Mouse (Mus musculus) adrenal gland, adult 18-20 months (tissue): ENCODE data around the gene Dthd1. TPM values are rescaled to one million over a fixed set of nuclear protein-coding genes. Genes with fewer than 3 reads are reported as not detected.

Experiments
- DNase-seq, 2 experiments: peaks; one replicate each; pipeline ENCODE4 v3.0.0; 2021 to 2022; ENCODE audit warnings: low spot score in 2 of 2
- total RNA-seq, 2 experiments: library from RNA; stranded (reverse); gene quantifications; 1 replicate in 1 of 2; 2 replicates in 1 of 2; pipeline ENCODE4 v1.2.3; 2021

The Dthd1 gene
- total RNA-seq, 2 experiments from 2014 or later, result not detected

DNA sequence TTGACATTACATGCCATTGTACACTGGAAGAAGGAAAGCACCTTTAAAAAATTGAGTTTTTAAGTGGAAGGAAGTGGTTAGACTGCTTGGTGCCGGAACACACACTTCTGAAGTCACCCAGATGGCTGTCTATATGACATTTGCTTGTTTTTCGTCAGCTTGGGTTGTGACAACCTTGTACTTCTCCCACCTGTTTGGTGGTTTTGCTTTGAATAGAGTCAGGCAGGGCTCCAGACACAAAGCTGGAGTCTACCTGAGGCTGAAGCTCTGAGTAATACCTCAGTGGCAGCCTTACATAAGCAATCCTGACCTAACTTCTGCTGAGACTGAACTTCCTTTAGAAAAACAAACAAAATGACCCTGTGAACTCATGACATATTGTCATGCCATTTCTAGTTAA lies 44.7 kb downstream of the Dthd1 start:
- DNase-seq, result no peak

DNA sequence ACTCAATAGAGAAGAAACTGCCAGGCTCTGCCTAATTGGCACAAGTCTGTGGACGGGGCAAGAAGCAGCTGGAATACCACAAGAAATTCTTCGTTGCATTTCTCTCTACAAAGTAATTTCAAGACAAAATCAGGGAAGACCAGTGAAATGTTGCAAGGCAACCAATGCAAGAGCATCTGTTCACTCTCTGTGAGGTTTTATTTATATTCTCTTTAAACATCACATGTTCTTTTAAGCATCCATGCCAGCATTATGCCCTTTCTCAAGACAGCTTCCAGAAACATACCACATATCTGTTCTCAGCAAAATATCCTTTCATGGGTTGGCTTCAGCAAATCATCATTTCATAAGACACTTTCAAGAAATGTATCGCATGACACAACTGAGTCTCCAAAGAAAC lies 50.7 kb downstream of the Dthd1 start:
- DNase-seq, result no peak

GRCm38 (mm10) chr5:62867003-62867402 lies 53.4 kb downstream of the Dthd1 start:
- DNase-seq, result no peak

DNA sequence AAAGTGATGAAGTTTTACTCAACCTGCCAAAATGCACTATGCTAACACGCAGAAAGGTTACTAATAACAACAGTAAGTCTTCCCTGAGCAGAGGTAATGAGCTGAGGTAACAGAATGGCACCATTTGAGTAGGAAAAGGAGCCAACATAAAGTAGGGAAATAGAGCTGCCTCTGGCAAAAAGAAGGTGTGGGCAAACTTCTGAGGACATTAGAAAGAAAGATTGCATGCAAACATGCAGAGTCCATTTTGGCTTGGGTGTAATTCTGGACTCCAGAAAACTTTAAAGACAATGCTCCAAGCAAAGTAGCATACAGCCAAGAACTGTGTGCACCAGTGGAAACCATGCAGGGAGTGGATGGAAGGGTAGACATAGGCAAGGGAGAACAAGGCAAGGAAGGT lies 65.9 kb downstream of the Dthd1 start:
- DNase-seq, result no peak

GRCm38 (mm10) chr5:62895326-62895725 lies 81.7 kb downstream of the Dthd1 start:
- DNase-seq, result no peak

DNA sequence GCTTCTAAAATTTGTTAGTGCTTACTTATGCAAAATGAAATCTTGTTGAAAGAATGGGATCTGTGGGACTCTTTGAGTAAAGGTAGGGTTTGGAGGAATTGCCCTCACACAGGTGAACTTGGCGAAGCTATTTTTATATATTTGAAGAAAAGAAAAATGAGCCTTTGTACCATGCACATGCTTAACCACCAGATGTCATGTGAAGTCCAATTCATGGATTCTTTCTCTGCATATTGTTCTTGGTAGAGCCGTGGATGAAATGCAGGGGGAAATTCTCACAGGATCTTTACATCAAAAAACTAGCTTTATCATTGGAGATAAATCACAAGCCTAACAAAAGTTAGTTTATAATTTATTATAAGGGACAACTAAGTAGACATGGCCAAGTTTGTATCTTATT lies 93.3 kb downstream of the Dthd1 start:
- no peak for DNase-seq

GRCm38 (mm10) chr5:62909074-62909473 lies 95.5 kb downstream of the Dthd1 start:
- no peak for DNase-seq

- DNase-seq, result no peak
These were observed 111.0 kb downstream of the Dthd1 start for GRCm38 (mm10) chr5:62924616-62925015.

Other genes with a start within 250 kb of the Dthd1 start
- 1 to 10 TPM; 3.8 to 5.4 TPM for gene Arap2, start 47.7 kb upstream of the Dthd1 start, total RNA-seq